Mouse (Mus musculus) forebrain, embryonic 12.5 days (tissue): ENCODE data around the gene Git2. TPM values are rescaled to one million over a fixed set of nuclear protein-coding genes. Genes with fewer than 3 reads are reported as not detected.
A peak's percentile ranks its signal among the peaks of the same experiment; 100 is the strongest.

Experiments used
- ATAC-seq: fragments of 200-750 bp; cut with Nextera tagmentation; 2 replicates; pipeline ENCODE4 v1.8.0; 2017; ENCODE audit warnings: moderate TSS enrichment; ENCODE audit not compliant: low FRiP score
- H3K27ac ChIP-seq: fragments of 300-500 bp; sonication (generic); 2 replicates; pipeline ENCODE4 v1.5.1; 2016; ENCODE audit warnings: mild to moderate bottlenecking
- H3K27me3 ChIP-seq: fragments of 300-500 bp; sonication (generic); 2 replicates; pipeline ENCODE4 v1.6.1; 2016; ENCODE audit warnings: mild to moderate bottlenecking
- H3K36me3 ChIP-seq: fragments of 300-500 bp; sonication (generic); replicated peaks from 2 replicates; pipeline ENCODE4 v1.6.1; 2016; ENCODE audit warnings: mild to moderate bottlenecking
- H3K4me1 ChIP-seq: fragments of 300-500 bp; sonication (generic); 2 replicates; pipeline ENCODE4 v1.6.1; 2016
- H3K4me2 ChIP-seq: fragments of 300-500 bp; sonication (generic); 2 replicates; pipeline ENCODE4 v1.6.1; 2016; ENCODE audit warnings: mild to moderate bottlenecking, moderate library complexity
- H3K4me3 ChIP-seq: fragments of 300-500 bp; sonication (generic); replicated peaks from 2 replicates; pipeline ENCODE4 v1.5.1; 2016; ENCODE audit warnings: mild to moderate bottlenecking
- H3K9ac ChIP-seq: fragments of 300-500 bp; sonication (generic); 2 replicates; pipeline ENCODE4 v1.6.1; 2016; ENCODE audit warnings: mild to moderate bottlenecking
- H3K9me3 ChIP-seq: fragments of 300-500 bp; sonication (generic); 2 replicates; pipeline ENCODE4 v1.6.1; 2016
- WGBS: fragments of 180-500 bp; shearing (Covaris S2); methylation state at CpG from one replicate; pipeline ENCODE4 v1.1.7; 2016; 5-methylcytosine and 5-hydroxymethylcytosine counted together
- microRNA-seq: library from miRNA; unstranded; fragments of <30 nt; microRNA quantifications from one replicate; pipeline ENCODE4, GENCODE M21; 2017
- polyA plus RNA-seq: library from polyadenylated mRNA; unstranded; fragments of >200 nt; fragmentation: Nextera tagmentation; extraction: Ambion mirVana; gene quantifications from 2 replicates; pipeline ENCODE4 v1.2.1, GENCODE M21; 2016

Gene Git2
- polyA plus RNA-seq, 1 experiment from 2014 or later, result 43.0 TPM

DNA sequence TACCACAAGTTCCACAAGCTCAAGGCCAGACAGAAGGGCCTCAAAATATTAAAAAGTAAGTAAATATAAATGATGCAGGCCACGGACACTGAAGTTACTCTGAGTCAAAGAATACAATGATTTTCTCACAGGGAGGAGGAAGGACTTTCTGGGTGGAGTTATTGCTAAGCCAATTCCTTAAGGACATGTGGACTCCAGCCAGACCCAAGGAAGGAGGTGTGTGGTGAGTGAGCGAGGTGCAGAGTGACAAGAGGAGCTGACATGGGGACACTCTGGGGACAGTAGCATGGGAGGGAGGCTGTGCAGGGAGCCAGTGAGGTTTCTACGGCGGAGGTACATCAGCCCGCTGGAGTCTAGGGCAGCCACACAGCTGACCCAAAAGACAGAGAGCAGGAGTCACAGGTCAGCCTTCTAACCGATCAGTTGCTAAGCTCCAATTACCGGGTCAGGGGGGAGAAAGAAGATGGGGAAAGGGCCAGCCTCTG lies 88.5 kb downstream of the Git2 start:
- no peak overlapping the region for H3K9ac ChIP-seq
- ATAC-seq, result no peak
- H3K27ac ChIP-seq, result no peak overlapping the region
- WGBS, result 78% methylated on average over 7 of the region's 7 CpGs
- no peak overlapping the region for H3K4me2 ChIP-seq
- H3K4me3 ChIP-seq, result no peak overlapping the region
- no peaks in the 10 kb centered on the region for H3K9me3 ChIP-seq
- H3K4me1 ChIP-seq, result peaks cover 26% of the 10 kb centered on the region
- no peaks in the 10 kb centered on the region for H3K36me3 ChIP-seq
- H3K27me3 ChIP-seq, result peaks cover 3% of the 10 kb centered on the region; the same call in 1 of the 2 replicates

DNA sequence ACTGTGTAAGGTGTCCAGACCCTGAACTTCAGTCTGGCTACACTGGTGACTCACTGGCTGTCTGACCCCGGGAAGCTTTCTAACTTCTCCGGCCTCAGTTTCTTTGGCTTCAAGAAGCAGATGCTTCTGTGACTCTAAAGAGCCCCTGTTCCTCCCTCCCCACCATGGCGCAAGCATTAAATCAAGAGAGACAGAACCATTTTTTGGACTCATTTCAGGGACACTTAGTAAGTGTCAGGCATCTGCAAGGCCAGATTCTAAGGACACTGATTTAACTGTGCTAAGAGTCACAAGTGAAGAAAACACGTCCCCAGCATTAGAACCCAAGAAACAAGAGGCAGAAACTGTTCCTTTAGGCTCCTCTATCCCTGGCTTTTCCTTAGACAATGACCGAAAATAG lies 89.3 kb downstream of the Git2 start:
- H3K27ac ChIP-seq, result no peak overlapping the region
- no peak overlapping the region for H3K4me3 ChIP-seq
- H3K4me2 ChIP-seq, result no peak overlapping the region
- 91% methylated on average over 5 of the region's 5 CpGs for WGBS
- H3K4me1 ChIP-seq, result peaks cover 22% of the 10 kb centered on the region
- no peaks in the 10 kb centered on the region for H3K36me3 ChIP-seq
- H3K27me3 ChIP-seq, result peaks cover 3% of the 10 kb centered on the region; the same call in 1 of the 2 replicates
- no peak overlapping the region for H3K9ac ChIP-seq
- no peaks in the 10 kb centered on the region for H3K9me3 ChIP-seq
- no peak for ATAC-seq

DNA sequence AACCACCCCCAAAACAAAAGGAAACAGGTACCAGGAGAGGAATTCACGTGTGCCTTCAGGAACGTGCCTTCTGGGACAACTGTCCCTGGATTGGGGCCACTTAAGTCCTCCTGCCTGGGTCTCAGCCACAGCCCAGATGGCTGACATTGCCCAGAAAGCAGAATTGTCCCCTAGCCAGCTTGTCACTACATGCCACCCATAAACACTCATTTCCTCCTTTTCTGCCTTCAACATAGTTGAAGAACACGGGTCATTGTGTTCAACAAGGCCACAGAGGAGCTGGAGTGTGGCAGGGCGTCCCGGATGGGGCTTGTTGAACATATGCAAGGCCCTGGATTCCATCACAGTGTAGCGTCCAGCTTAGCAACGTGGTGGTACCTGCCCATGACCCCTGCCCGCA lies 93.6 kb downstream of the Git2 start:
- WGBS, result 87% methylated on average over 8 of the region's 8 CpGs
- ATAC-seq, result no peak
- no peaks in the 10 kb centered on the region for H3K9me3 ChIP-seq
- no peaks in the 10 kb centered on the region for H3K27me3 ChIP-seq
- no peak overlapping the region for H3K9ac ChIP-seq
- H3K4me3 ChIP-seq, result no peak overlapping the region
- H3K27ac ChIP-seq, result no peak overlapping the region
- peaks cover 7% of the 10 kb centered on the region for H3K36me3 ChIP-seq
- peaks cover 12% of the 10 kb centered on the region for H3K4me1 ChIP-seq
- no peak overlapping the region for H3K4me2 ChIP-seq

DNA sequence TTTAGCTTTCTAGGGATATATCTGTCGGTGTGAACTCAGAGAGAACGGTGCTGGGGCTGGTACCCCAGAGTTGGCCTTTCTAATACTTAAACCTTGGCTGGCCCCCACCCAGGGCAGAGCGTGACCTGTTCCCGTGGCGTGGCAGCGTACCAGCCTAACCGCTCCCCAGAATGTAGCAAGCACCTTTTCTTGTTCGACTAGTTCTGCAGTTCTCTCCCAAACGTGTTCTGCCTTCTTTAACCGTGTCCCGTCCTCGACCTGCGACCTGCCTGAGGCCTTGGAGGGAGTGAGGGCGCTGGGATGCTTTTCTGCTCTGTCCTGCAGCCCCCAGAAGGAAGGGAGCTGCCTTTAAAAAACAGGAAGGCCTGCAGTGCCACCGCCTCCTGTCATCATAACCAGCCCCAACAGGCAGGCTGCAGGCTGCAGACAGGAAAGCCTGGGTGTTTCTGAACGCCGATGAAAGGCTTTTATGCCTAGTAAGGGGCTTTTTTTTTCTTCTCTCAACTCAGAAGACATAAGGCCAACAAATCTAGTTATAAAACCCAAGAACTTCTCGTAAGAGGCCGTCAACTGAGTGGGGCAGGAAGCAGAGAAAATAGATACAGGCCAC lies 94.5 kb downstream of the Git2 start:
- 85% methylated on average over 19 of the region's 19 CpGs for WGBS
- H3K4me2 ChIP-seq, result no peak overlapping the region
- peaks cover 12% of the 10 kb centered on the region for H3K4me1 ChIP-seq
- H3K4me3 ChIP-seq, result no peak overlapping the region
- peak overlapping the region; percentile 21; the same call in 1 of the 2 replicates for H3K9ac ChIP-seq
- peaks cover 15% of the 10 kb centered on the region for H3K36me3 ChIP-seq
- no peak for ATAC-seq
- no peaks in the 10 kb centered on the region for H3K9me3 ChIP-seq
- peak overlapping the region; percentile 8; the same call in 1 of the 2 replicates for H3K27ac ChIP-seq
- H3K27me3 ChIP-seq, result no peaks in the 10 kb centered on the region

DNA sequence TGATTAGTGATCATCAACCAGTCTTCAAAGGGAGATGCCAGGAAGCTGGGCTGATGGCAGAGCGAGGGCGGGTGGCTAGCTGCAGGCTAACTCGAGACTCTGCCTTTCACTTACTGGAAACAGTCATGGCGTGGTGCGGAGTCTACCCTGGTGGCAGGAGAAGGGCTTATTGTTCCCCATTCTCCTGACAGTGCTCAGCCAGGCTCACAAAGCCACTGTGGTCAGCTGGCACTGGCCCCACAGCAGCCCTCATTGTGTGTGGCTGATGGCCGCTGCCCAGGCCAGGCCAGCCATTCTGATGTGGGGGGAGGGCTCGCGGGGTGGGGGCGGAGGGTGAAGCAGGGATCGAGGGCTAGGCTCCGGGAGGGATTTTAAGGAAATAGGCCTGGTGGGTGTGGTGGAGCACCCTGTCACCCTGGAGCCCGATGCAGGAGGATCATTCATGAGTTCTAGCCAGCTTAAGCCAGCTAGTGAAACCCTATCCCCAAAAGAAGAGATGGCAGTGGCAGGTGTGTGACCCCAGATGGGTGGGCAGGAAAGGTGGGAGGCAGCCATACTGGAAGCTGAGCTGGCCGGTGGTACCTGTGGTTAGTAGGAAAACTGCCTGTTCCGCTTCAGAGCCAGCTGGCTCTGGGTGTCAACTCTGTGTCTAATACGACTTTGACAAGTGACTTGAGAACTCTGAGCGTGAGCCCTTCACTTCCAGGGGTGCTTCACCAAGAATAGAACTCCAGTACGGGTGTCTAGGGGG lies 95.3 kb downstream of the Git2 start:
- ATAC-seq, result no peak
- peak overlapping the region; percentile 43; the same call in 1 of the 2 replicates for H3K9ac ChIP-seq
- no peaks in the 10 kb centered on the region for H3K27me3 ChIP-seq
- H3K9me3 ChIP-seq, result no peaks in the 10 kb centered on the region
- 63% methylated on average over 17 of the region's 17 CpGs for WGBS
- no peak overlapping the region for H3K4me3 ChIP-seq
- H3K4me1 ChIP-seq, result peaks cover 12% of the 10 kb centered on the region
- no peak overlapping the region for H3K4me2 ChIP-seq
- peaks cover 18% of the 10 kb centered on the region for H3K36me3 ChIP-seq
- H3K27ac ChIP-seq, result no peak overlapping the region

Small RNA genes lying within 50 kb of the gene (microRNA-seq; reads per million reads assigned to microRNA genes)
- gene Mir7028, result not detected

Other genes with a start within 250 kb of the Git2 start
- 6.9 and 10.2 TPM in 2 replicates for gene Fam222a, start 207.5 kb downstream of the Git2 start, polyA plus RNA-seq
- 0.67 and 0.69 TPM in 2 replicates for gene Trpv4, start 117.1 kb downstream of the Git2 start, polyA plus RNA-seq
- gene Gltp, start 84.5 kb downstream of the Git2 start, polyA plus RNA-seq, result 66.2 and 73.5 TPM in 2 replicates
- gene Tchp, start 67.8 kb downstream of the Git2 start, polyA plus RNA-seq, result 24.6 and 27.0 TPM in 2 replicates
- gene Ankrd13a, start 840 bp downstream of the Git2 start, polyA plus RNA-seq, result 60.4 and 61.1 TPM in 2 replicates
- 160 and 163 TPM in 2 replicates for gene 1500011B03Rik, start 48.0 kb upstream of the Git2 start, polyA plus RNA-seq
- gene 4930519G04Rik, start 78.1 kb upstream of the Git2 start, polyA plus RNA-seq, result not detected in 2 replicates
- gene Gm9936, start 83.2 kb upstream of the Git2 start, polyA plus RNA-seq, result 0.54 and 0.61 TPM in 2 replicates
- 1.9 and 2.4 TPM in 2 replicates for gene Oasl2, start 121.4 kb upstream of the Git2 start, polyA plus RNA-seq
- 0.26 TPM in 1 of 2 replicates, not detected in the other for gene Oasl1, start 147.7 kb upstream of the Git2 start, polyA plus RNA-seq
- gene 2210016L21Rik, start 166.6 kb upstream of the Git2 start, polyA plus RNA-seq, result 57.9 and 61.0 TPM in 2 replicates
- not detected in 2 replicates for gene Hnf1a, start 195.6 kb upstream of the Git2 start, polyA plus RNA-seq
- gene Sppl3, start 235.6 kb upstream of the Git2 start, polyA plus RNA-seq, result 13.8 and 19.1 TPM in 2 replicates